Mouse (Mus musculus) heart, postnatal 0 days (tissue): Measurements from ENCODE around the gene AL732309.1. TPM values are rescaled to one million over a fixed set of nuclear protein-coding genes. Genes with fewer than 3 reads are reported as not detected.

ENCODE experiments used
- ATAC-seq: fragments of 200-750 bp; cut with Nextera tagmentation; 2 replicates; pipeline ENCODE4 v1.8.0; 2017; ENCODE audit warnings: low read depth, moderate number of reproducible peaks, moderate library complexity; ENCODE audit not compliant: insufficient read depth
- DNase-seq: peaks from one replicate; pipeline ENCODE4 v3.0.0-alpha.2; 2016; ENCODE audit warnings: low spot score
- H3K27ac ChIP-seq: fragments of 300-500 bp; sonication (generic); 2 replicates; pipeline ENCODE4 v1.5.1; 2014; ENCODE audit warnings: low read depth, mild to moderate bottlenecking
- H3K27me3 ChIP-seq: fragments of 300-500 bp; sonication (generic); 2 replicates; pipeline ENCODE4 v1.6.1; 2014; ENCODE audit warnings: low read length, mixed read lengths; ENCODE audit not compliant: control insufficient read depth, insufficient read depth
- H3K36me3 ChIP-seq: fragments of 300-500 bp; sonication (generic); replicated peaks from 2 replicates; pipeline ENCODE4 v1.6.1; 2014; ENCODE audit warnings: low read length, mixed read lengths; ENCODE audit not compliant: control insufficient read depth, insufficient read depth
- H3K4me1 ChIP-seq: fragments of 300-500 bp; sonication (generic); 2 replicates; pipeline ENCODE4 v1.6.1; 2014; ENCODE audit warnings: antibody characterized with exemption; ENCODE audit not compliant: control insufficient read depth, insufficient read depth
- H3K4me2 ChIP-seq: fragments of 300-500 bp; sonication (generic); 2 replicates; pipeline ENCODE4 v1.6.1; 2014; ENCODE audit warnings: low read depth, mild to moderate bottlenecking, low read length, moderate library complexity
- H3K4me3 ChIP-seq: fragments of 300-500 bp; sonication (generic); 2 replicates; pipeline ENCODE4 v1.5.1; 2014; ENCODE audit warnings: low read depth, low read length
- H3K9ac ChIP-seq: fragments of 300-500 bp; sonication (generic); replicated peaks from 2 replicates; pipeline ENCODE4 v1.6.1; 2014; ENCODE audit warnings: low read depth, low read length, mixed read lengths
- H3K9me3 ChIP-seq: fragments of 300-500 bp; sonication (generic); replicated peaks from 2 replicates; pipeline ENCODE4 v1.6.1; 2016; ENCODE audit warnings: low read length; ENCODE audit not compliant: control insufficient read depth
- CTCF ChIP-seq: IDR thresholded peaks from 2 replicates; pipeline ENCODE4 v1.5.1; 2016; ENCODE audit warnings: antibody characterized with exemption, control low read depth, low read depth
- EP300 ChIP-seq: IDR thresholded peaks from 2 replicates; pipeline ENCODE4 v1.6.1; 2016; ENCODE audit warnings: antibody characterized with exemption, low read depth
- WGBS: fragments of 180-500 bp; shearing (Covaris S2); extraction: QIAGEN DNeasy Blood & Tissue Kit; methylation state at CpG from one replicate; pipeline ENCODE4 v1.1.7; 2014; 5-methylcytosine and 5-hydroxymethylcytosine counted together
- polyA plus RNA-seq: library from polyadenylated mRNA; unstranded; fragments of >200 nt; fragmentation: Nextera tagmentation; extraction: Ambion mirVana; gene quantifications from 2 replicates; pipeline ENCODE4 v1.2.1, GENCODE M21; 2015
- total RNA-seq: library from RNA; depleted of rRNA; stranded (reverse); fragments of >200 nt; gene quantifications from 2 replicates; pipeline ENCODE4 v1.2.3, GENCODE M21; 2014; ENCODE audit warnings: low replicate concordance

The AL732309.1 gene
- total and polyA plus RNA-seq, 2 experiments from 2014 or later = 0.97 to 4.8 TPM

DNA sequence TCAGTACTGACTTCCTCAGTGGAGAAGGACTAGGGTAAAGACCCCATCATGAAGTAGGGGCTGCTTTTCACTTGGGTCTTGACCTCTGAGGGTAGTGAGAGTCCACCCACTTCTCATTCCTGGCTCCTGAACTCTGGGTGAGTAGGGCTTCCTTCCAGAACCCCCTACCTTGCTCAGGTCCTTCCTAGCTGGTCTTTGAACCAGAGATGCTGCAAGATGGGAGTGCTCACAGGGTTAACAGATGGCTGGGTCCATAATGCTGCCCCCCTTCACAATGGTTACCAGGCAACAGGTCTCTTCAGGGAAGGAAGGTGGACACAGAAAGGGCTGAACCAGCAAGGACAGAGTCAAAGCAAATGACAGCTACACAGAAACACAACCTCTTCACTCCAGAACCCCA, 28.2 kb downstream of the AL732309.1 start, which contains the start of gene Fam166a:
Fam166a (plus strand) TSS at position 301 of the 400 bp plus-strand sequence.
- ATAC-seq = no peak

GRCm38 (mm10) chr2:25217666-25218065, 29.0 kb downstream of the AL732309.1 start:
- no peak overlapping the region for H3K4me2 ChIP-seq
- no peak overlapping the region for H3K9ac ChIP-seq
- H3K27ac ChIP-seq = no peak overlapping the region
- no peak overlapping the region for H3K4me3 ChIP-seq
- TF ChIP-seq EP300 (no peak), CTCF (no peak)
- H3K4me1 ChIP-seq = no peaks in the 10 kb centered on the region
- H3K27me3 ChIP-seq = no peaks in the 10 kb centered on the region
- ATAC-seq (no peak), DNase-seq (no peak)
- H3K9me3 ChIP-seq = no peaks in the 10 kb centered on the region
- 52% methylated on average over 2 of the region's 2 CpGs for WGBS
- H3K36me3 ChIP-seq = peaks cover 11% of the 10 kb centered on the region

More for the DNA sequence above, 28.2 kb downstream of the AL732309.1 start, which contains the start of gene Fam166a:
- no peak for DNase-seq
- peaks cover 11% of the 10 kb centered on the region for H3K36me3 ChIP-seq
- H3K9me3 ChIP-seq = no peaks in the 10 kb centered on the region
- H3K4me2 ChIP-seq = no peak within 1 kb of the TSS
- peaks cover 5% of the 10 kb centered on the region for H3K4me1 ChIP-seq
- no peaks in the 10 kb centered on the region for H3K27me3 ChIP-seq
- H3K4me3 ChIP-seq = no peak within 1 kb of the TSS
- TF ChIP-seq EP300 (no peak), CTCF (no peak)
- H3K9ac ChIP-seq = no peak within 1 kb of the TSS
- no peak within 1 kb of the TSS for H3K27ac ChIP-seq

GRCm38 (mm10) chr2:25214444-25214843, 32.2 kb downstream of the AL732309.1 start, which contains the start of gene Stpg3:
Stpg3 (minus strand) TSS chr2:25214637.
- no peak for TF ChIP-seq CTCF
- TF ChIP-seq EP300 = no peak
- WGBS = 71% methylated on average over 3 of the region's 3 CpGs

DNA sequence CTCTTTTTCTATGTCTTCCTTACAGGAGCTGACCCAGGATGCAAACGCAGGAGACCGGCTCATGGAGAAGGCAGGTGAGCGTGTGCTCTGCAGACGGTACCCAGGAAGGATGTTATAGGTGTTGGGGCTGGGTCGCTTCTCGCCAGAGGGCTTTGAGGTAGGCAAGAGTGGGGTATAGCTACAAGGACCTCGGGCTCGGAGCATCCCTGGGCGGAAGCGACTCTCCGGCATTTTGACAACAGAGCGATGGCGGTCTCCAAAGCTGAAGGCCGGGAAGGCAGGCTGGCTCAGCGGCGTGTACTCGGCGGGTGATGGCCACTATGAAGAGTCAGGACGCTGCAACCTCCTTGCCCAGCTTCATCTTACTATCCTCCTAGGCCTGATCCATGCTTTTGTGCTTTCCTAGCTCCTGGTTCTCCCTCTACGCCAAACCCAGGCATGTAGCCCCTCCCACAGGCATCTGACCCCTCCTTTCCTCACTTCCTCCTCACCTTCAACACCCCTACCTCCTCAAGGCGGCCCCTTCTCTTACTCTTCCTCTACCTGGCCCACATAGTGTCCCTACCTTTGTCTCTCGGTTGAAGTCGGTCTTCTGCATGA, 33.3 kb downstream of the AL732309.1 start:
- no peaks in the 10 kb centered on the region for H3K27me3 ChIP-seq
- no peak overlapping the region for H3K4me2 ChIP-seq
- no peak for TF ChIP-seq CTCF
- no peak for TF ChIP-seq EP300
- ATAC-seq (no peak), DNase-seq (no peak)
- no peak overlapping the region for H3K27ac ChIP-seq
- H3K36me3 ChIP-seq = peaks cover 8% of the 10 kb centered on the region; the same call in 1 of the 2 replicates
- no peaks in the 10 kb centered on the region for H3K9me3 ChIP-seq
- H3K4me1 ChIP-seq = peaks cover 10% of the 10 kb centered on the region
- H3K9ac ChIP-seq = no peak overlapping the region
- no peak overlapping the region for H3K4me3 ChIP-seq
- 54% methylated on average over 23 of the region's 23 CpGs for WGBS

More at GRCm38 (mm10) chr2:25214444-25214843, 32.2 kb downstream of the AL732309.1 start, which contains the start of gene Stpg3:
- H3K27me3 ChIP-seq = no peaks in the 10 kb centered on the region
- H3K4me3 ChIP-seq = no peak within 1 kb of the TSS
- DNase-seq (no peak), ATAC-seq (no peak)
- H3K4me1 ChIP-seq = peaks cover 10% of the 10 kb centered on the region
- H3K9me3 ChIP-seq = no peaks in the 10 kb centered on the region
- no peak within 1 kb of the TSS for H3K27ac ChIP-seq
- no peak within 1 kb of the TSS for H3K9ac ChIP-seq
- no peaks in the 10 kb centered on the region for H3K36me3 ChIP-seq
- no peak within 1 kb of the TSS for H3K4me2 ChIP-seq

- Histone ChIP-seq H3K27me3 (no peaks in the 10 kb centered on the region), H3K36me3 (peaks cover 26% of the 10 kb centered on the region), H3K4me3 (peak within 1 kb of the TSS; percentile 84), H3K9ac (peak within 1 kb of the TSS; percentile 78), H3K9me3 (no peaks in the 10 kb centered on the region), H3K27ac (peak within 1 kb of the TSS; percentile 85), H3K4me2 (peak within 1 kb of the TSS; percentile 87), H3K4me1 (peaks cover 10% of the 10 kb centered on the region)
- DNase-seq = peak; percentile 91
- peak; percentile 95 for ATAC-seq
- TF ChIP-seq EP300 = peak; percentile 29; the same call in 1 of the 2 replicates
- TF ChIP-seq CTCF = no peak
- under 1% methylated on average over 44 of the region's 44 CpGs for WGBS
Measured at GRCm38 (mm10) chr2:25211121-25211670, 35.5 kb downstream of the AL732309.1 start, which contains the start of gene Nelfb. Nelfb (minus strand) TSS chr2:25211489.
